Mouse (Mus musculus): ENCODE data around the gene Atg5.
A peak's percentile ranks its signal among the peaks of the same experiment; 100 is the strongest.

DNA sequence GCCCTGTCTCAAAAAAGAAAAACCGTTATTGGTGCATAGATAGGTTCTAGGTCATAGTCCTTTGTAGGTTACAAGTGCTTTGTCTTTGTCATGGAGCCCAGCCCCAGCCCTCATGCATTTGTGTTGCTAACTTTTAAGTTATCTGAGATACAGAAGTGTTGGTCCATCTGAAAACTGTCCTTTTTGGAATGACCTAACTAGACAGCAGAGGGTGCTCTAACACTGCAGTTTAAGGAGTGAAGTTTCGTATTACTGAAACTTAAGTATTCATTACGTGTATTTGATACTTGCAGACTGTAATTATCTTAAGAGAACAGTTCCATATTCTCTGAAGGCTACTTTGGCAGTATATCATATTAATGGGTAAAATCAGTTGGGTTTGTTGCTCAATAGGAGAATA, 24.0 kb downstream of the Atg5 start:
- no peak for TF ChIP-seq POLR2A (IDR thresholded peaks at IDR 0.05; ENCODE audit: extremely low read depth, insufficient read depth, low read length)
- peak; percentile 43; the same call in 1 of the 2 replicates for TF ChIP-seq CTCF (IDR thresholded peaks at IDR 0.05; ENCODE audit: low read depth, low read length)

Measured in liver, adult 2 months (tissue).